Mouse (Mus musculus) liver, adult (tissue): ENCODE results near the gene Zfp423.

Source experiments
- GATA4 ChIP-seq: IDR thresholded peaks from 2 replicates; pipeline ENCODE4 v1.6.1; 2014; ENCODE audit warnings: mild to moderate bottlenecking, low read length; ENCODE audit not compliant: insufficient replicate concordance

Zfp423 gene

DNA sequence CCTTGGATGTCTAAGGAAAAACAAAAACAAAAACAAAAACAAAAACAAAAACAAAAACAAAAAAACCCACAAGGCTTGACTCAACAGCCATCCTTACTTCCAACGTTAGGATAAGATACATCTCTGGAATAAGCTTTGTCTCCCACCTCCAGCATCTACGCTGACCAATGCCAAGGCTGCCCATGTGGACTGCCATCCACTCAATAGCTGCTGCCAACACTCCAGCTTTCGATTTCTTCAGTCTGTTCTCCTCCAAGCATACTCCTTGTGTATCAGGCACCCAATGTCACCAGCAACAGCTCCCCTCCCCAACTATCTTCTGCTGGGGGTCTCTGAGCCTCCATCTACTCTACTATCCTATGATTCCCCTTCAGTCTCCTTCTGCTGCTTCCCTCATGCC is 140.1 kb downstream of the Zfp423 start:
- TF ChIP-seq GATA4 = no peak

DNA sequence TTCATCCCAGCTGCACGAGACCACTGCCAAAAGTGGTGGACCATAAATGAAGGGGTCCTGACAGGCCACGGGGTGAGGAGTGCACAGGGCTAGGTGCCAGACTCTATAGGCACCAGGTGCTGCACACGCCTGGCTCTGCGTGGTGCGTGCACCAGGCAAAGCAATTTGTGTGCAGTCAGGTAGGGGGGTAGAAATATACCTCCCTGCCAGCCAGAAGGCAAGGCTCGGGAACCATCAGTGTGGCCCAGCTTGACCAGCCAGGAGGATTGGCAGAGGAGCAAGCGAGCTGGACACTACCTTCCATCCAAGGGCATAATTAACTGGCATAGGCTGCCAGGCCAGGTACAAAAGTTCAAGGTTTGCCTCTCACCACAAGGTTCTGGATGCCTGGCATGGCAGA is 140.9 kb downstream of the Zfp423 start:
- TF ChIP-seq GATA4 = no peak

DNA sequence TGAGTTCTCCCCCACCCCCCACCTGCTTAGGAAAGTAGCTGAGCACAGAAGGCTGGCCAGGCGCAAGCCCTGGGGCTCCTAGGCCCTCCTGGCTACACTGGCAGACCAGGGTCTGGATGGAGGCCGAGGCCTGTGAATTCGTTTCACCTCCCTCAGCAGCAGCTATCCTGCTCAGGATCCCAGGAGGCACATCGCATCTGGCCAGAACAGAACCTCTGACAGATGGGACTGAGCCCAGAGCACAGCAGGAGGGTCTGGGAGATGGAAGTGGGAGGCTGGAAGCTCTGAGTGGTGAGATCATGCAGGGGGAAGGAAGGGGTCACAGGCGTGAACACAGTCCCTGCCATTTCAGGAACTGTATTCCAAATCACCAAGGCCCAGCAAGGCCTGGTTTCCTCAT is 143.3 kb downstream of the Zfp423 start:
- no peak for TF ChIP-seq GATA4

DNA sequence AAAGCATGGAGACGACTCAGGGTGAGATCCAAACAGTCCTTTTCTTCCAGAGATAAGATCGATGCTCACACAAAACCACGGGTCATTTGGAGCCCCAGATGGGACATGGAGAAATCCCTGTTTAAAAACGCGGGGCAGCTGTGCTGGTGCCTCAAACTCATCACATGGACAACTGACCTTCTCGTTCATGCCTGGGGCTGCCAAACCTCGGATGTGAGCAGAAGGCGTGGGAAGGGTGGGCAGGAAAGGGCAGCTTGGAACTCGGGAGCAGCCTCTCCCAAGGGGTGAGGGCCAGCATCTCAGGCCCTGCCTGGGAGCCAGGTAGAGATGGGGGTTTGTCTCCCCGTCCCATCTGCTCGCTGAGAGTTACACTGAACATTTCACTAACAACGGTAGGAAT is 146.7 kb downstream of the Zfp423 start:
- no peak for TF ChIP-seq GATA4

DNA sequence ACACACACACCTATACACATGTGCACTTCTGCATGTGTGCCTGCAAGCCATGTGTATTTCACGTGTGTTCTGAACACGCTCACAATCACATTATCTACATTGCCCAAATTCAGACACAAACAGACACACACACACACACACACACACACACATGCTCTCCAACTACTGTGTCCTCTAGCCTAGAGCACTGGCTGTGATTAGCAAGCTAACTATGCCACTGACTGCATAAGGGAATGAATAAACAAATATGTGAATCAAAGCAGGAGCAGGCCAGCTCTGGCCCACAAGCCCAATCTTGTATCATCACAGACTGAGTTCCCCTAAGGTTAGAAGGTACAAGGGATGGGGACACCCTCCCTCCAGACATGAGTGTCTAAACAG is 147.3 kb downstream of the Zfp423 start:
- no peak for TF ChIP-seq GATA4

DNA sequence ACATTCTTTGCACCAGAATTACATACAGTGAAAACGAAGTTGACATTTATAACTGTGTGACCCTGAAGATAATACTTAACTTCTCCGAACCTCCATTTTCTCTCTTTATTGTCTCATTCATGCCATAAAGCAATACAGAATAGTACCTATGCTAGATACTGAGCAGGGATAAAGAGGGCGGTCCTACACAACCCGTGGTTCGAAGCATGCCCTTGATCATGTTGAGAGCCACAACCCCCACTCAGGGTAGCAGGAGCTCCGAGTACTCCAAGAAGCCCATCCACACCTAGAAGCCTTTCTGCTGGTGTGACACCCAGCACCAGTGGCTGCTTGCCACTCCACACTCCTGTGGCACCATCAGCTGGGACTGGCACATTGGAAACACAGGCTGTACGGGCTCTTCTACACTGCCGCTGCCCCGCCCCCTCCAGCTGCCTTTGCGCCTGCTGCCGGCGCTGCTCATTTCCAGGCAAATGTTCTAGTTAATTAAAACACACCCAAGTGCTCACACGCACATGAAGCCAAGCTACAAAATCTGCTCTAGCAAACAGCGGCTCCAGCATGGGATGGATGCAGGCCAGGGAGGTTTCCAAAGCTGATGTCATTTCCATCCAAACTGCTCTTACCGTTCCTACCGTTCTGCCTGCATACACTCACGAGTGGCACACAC is 147.9 kb downstream of the Zfp423 start:
- no peak for TF ChIP-seq GATA4

DNA sequence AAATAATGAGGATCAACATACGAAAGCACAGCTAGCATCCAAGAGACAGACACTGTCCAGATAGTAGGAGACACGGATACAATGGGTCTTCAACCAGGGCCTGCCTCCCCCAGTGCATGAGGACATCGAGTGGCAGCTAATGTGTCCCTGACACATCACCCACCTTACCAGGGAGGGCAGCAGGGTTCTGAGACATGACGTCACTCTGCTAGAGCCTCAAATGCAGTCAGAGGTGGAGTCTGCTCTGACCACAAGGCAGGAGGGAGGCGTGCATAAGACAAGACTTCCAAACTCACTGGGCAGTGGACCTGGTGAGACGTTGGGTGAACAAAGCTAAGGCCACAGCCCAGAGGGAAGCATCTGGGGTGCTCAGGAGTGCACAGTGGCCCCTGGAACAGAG is 148.6 kb downstream of the Zfp423 start:
- no peak for TF ChIP-seq GATA4

DNA sequence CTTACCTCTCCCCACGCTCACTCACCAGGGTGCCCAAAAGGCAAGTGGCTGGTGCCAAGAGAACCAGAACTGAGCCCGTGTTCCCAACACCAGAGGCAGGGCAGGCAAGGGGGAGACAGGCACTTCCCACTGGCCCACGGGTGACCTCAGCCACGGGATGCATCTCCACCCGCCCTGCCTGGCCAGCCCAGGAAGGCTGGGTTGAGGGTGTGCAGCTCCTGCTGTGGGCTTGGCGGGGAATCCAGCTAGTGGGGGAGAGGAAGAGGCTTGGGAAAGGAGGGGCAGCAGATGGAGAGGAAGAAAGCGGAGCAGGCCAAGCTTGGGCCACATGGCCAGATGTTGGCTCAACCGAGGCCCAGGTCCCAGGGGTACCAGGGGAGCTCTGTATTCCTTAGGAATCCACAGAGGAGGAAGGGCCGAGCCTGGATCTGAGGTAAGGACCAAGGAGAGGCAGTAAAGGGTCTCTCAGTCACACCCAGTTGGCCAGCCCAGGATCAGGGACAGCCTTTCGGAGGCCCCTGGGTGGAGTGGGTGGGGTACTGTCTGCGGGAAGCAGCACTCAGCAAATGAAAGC is 155.0 kb downstream of the Zfp423 start:
- no peak for TF ChIP-seq GATA4

DNA sequence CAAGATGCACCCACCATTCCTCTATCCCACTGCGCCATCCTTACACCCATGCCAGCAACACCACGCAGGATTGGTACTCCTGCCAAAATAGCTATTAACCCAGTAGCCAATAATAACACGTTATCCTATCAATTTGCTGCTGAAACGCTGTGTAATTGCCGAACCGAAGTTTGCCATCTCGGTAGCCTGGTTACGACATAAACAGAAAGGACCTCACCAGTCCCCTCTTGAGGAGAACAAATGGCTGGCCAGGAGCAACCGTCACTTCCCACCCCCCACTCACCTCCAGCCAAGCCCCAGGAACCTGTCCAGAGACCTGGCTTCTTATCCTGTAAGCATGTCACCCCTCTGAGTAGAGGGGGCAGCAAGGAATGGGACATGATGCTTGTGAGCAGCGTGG is 156.0 kb downstream of the Zfp423 start:
- TF ChIP-seq GATA4 = no peak

DNA sequence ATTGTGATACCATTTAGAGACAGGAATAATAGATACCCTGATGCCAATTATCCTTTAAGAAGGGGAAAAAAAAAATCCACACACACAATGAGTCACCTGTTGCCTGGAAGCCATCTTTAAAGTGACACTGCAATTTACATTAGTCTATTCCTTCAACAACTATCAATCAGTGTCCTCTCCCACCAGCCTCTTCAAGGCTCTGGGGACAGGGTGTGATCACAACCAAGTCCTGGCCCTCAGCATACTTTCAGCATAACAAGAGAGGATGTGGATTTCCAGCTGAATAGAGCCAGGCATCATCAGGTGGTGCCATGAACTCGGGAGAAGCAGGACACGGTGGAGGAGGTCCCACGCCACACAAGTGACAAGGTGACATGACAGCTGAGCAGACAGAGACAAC is 156.8 kb downstream of the Zfp423 start:
- TF ChIP-seq GATA4 = no peak

DNA sequence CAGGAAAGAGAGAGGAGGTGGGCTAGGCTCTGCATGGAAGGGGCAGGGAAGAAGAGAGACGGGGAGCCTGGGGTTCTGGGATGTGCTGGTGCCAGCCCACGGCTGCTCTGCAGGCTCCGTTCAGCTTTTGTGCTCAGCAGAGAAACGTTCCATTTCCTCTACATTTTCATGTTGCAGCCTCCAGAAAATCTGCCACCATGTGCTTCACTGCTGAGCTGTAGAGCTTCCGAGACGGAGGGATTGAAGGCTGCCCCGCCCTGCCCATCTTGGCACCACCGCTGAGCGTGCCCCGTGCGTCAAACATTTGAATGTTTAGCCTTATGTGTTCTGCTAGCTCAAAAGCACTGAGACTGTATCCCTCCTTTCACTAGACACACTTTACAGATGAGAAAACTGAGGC is 159.3 kb downstream of the Zfp423 start:
- no peak for TF ChIP-seq GATA4

DNA sequence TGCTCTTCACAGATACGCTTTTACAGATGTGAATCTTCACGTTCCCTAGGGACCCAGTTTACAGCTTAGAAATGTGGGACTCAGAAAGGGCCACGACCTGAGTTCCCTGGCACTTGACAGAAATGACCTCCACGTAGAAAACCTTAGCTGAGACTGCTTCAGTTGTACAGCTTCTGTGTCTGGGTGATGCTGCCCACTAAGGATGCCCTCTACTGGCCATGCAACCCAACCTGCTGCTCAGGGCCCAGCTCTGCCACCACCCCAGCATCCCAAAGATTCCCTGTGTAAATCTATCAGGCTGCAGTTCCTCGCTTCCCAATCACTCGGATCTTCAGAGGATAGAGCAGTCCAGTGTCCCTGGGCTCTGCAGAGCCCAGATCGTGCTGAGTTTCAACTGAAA is 163.2 kb downstream of the Zfp423 start:
- TF ChIP-seq GATA4 = no peak

DNA sequence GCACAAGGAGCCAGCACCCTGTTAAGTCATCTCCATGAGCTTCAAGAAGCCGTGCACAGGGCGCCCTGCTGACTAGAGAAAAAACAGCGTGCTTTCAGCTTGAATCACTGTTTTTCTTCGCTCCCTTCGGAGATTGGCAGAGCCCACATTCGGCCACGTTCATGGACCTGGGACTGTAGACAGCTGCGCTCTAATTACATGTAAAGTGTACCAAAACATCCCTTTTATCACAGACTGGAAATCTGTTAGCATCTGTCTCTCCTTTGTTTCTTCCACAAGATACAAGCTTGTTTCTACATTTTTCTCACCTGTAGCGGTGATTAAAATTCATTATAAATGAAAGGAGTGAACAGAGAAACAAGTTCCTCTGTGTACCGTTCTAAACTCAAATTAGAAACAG is 164.8 kb downstream of the Zfp423 start:
- TF ChIP-seq GATA4 = no peak

DNA sequence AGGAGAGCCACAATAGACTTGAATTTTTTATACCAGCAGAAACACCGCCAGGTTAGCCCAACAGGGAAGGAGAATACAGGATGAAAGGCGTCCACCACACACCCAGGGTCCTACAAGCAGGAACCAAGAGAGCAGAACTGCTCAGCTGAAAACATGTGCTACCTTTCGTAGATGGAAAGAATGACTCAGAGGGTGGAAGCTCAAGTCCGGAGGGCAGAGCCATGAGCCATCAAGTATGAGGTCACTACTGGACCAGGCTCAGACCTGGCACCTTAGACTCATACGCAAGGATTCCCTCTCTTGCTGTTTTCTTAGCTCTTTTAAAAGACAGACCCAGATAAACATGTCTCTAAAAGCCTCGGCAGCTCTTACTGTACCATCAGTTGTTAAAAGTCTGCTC is 168.3 kb downstream of the Zfp423 start:
- TF ChIP-seq GATA4 = no peak

DNA sequence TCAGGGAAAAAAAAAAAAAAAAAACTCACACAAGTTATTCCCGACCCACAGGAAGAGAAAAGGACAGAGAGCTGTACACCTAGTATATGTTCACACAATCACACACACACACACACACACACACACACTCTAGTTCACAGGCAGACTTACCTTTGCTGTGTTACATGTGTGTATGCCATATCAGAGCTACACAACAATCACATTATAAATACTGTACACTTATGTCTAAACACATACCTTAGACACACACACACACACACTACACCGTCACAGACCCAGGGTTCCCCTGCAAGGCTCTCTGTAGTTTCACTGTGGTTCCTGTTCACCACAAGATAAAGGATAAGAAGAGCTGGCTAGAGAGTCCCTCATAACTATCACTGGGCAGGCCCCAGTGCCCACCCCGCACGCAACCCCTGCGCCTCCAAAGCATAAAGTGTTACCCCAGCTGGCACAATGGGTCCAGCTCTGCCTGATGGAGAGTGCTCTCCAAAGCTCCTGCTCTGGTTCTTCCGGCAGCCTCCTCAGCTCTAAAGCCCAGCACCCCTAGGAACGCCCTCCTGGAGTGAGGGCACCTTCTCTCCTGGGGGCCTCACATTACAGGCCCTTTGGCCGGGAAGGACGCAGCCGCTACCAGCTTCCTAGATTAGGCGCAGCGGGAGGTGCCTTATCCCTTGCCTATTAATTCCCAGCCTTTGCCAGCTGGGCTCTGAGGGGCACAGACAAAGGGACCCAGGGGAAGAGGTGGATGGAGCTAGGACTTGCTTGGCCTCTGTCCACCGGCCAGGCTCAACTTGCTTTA is 174.6 kb downstream of the Zfp423 start:
- no peak for TF ChIP-seq GATA4

DNA sequence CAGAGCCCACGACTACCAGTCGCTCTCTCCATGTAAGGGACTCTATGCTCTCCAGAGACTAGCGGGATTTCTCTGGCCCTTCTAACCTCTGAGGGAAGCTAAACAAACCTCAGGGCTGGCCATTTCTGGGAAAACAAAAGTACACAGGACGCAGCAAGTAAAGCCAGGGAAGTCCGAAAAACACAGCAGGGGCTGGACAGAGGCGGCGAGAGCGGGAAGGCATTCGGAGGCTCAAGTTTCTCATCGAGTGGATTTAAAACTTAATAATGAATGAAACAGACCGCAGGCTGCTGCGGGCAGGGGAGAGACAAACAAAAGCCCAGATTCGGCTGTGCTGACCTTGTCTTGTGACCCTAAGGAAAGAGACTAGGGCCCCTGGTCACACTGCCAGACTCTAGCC is 175.2 kb downstream of the Zfp423 start:
- TF ChIP-seq GATA4 = no peak
